In genomic region chr16:91746101-91746950, GRCm38 (mm10) we compare ENCODE assay signal across 8 mouse cellular contexts. TPM values are rescaled to one million over a fixed set of nuclear protein-coding genes. Genes with fewer than 3 reads are reported as not detected.
DNase-seq lines count a peak whose midpoint lies in the region; ATAC-seq lines count a peak whose summit lies in the region.

No protein-coding gene starts in this region.

- 0 out of 2 replicates have a peak, but pooled peaks have one; percentile 37 for ATAC-seq in cerebellum, adult (ENCODE audit: insufficient number of reproducible peaks, low FRiP score, low TSS enrichment)
- ATAC-seq in lung, embryonic 16.5 days (ENCODE audit: low read depth) = peak; percentile 78; the same call in 1 of the 2 replicates
- peak; percentile 92 for ATAC-seq in embryonic facial prominence, embryonic 14.5 days (ENCODE audit: low read depth)
- ATAC-seq in neural tube, embryonic 15.5 days (ENCODE audit: low FRiP score) = no peak

- WGBS in lung, embryonic 16.5 days = 44% methylated on average over 14 of the region's 14 CpGs
- 8% methylated on average over 14 of the region's 14 CpGs for WGBS in embryonic facial prominence, embryonic 14.5 days
- WGBS in neural tube, embryonic 15.5 days = 50% methylated on average over 14 of the region's 14 CpGs

- no peaks in the 10 kb centered on the region for H3K36me3 ChIP-seq in lung, embryonic 16.5 days (ENCODE audit: control insufficient read depth, insufficient read depth, low read length)
- no peaks in the 10 kb centered on the region for H3K36me3 ChIP-seq in embryonic facial prominence, embryonic 14.5 days (ENCODE audit: control insufficient read depth, insufficient read depth, low read length)
- no peaks in the 10 kb centered on the region for H3K36me3 ChIP-seq in neural tube, embryonic 15.5 days

- H3K9me3 ChIP-seq in lung, embryonic 16.5 days (ENCODE audit: control insufficient read depth, low read length) = no peaks in the 10 kb centered on the region
- no peaks in the 10 kb centered on the region for H3K9me3 ChIP-seq in embryonic facial prominence, embryonic 14.5 days (ENCODE audit: control insufficient read depth, low read length)
- no peaks in the 10 kb centered on the region for H3K9me3 ChIP-seq in neural tube, embryonic 15.5 days (replicated peaks)

- H3K4me2 ChIP-seq in lung, embryonic 16.5 days (ENCODE audit: low read depth, low read length) = no peak overlapping the region
- peak overlapping the region; percentile 36 for H3K4me2 ChIP-seq in embryonic facial prominence, embryonic 14.5 days (ENCODE audit: low read depth, low read length)
- no peak overlapping the region for H3K4me2 ChIP-seq in neural tube, embryonic 15.5 days

- no peak overlapping the region for H3K4me3 ChIP-seq in lung, embryonic 16.5 days (ENCODE audit: low read length)
- H3K4me3 ChIP-seq in embryonic facial prominence, embryonic 14.5 days (ENCODE audit: low read depth, low read length) = no peak overlapping the region
- H3K4me3 ChIP-seq in neural tube, embryonic 15.5 days (replicated peaks) = no peak overlapping the region

- H3K4me1 ChIP-seq in lung, embryonic 16.5 days (replicated peaks; ENCODE audit: control insufficient read depth, insufficient read depth, low read length) = peaks cover 12% of the 10 kb centered on the region
- peaks cover 15% of the 10 kb centered on the region for H3K4me1 ChIP-seq in embryonic facial prominence, embryonic 14.5 days (ENCODE audit: control insufficient read depth, insufficient read depth, low read length)
- peaks cover 27% of the 10 kb centered on the region for H3K4me1 ChIP-seq in neural tube, embryonic 15.5 days

- no peak for DNase-seq in cerebellum, postnatal 4 days (ENCODE audit: low spot score in 2 of 2)
- DNase-seq in lung, postnatal 25 days (ENCODE audit: low spot score) = no peak
- DNase-seq in embryonic facial prominence, embryonic 14.5 days (ENCODE audit: low spot score) = peak; percentile 92
- peak; percentile 38 to 56 for DNase-seq in layer of hippocampus, postnatal 36 days
- DNase-seq in urinary bladder, adult 18-20 months (ENCODE audit: low spot score in 2 of 2) = no peak

- H3K9ac ChIP-seq in lung, embryonic 16.5 days (ENCODE audit: low read length) = no peak overlapping the region
- H3K9ac ChIP-seq in embryonic facial prominence, embryonic 14.5 days (ENCODE audit: low read depth, low read length) = no peak overlapping the region
- H3K9ac ChIP-seq in neural tube, embryonic 15.5 days (replicated peaks) = no peak overlapping the region

- H3K27me3 ChIP-seq in lung, embryonic 16.5 days (ENCODE audit: control insufficient read depth, insufficient read depth, low read depth, low read length) = no peaks in the 10 kb centered on the region
- H3K27me3 ChIP-seq in embryonic facial prominence, embryonic 14.5 days (replicated peaks; ENCODE audit: control insufficient read depth, insufficient read depth, low read length) = no peaks in the 10 kb centered on the region
- no peaks in the 10 kb centered on the region for H3K27me3 ChIP-seq in neural tube, embryonic 15.5 days (replicated peaks)

- no peak overlapping the region for H3K27ac ChIP-seq in lung, embryonic 16.5 days (ENCODE audit: low read length)
- peak overlapping the region; percentile 67; the same call in 1 of the 2 replicates for H3K27ac ChIP-seq in embryonic facial prominence, embryonic 14.5 days (replicated peaks; ENCODE audit: low read depth, low read length)
- peak overlapping the region; percentile 28 for H3K27ac ChIP-seq in neural tube, embryonic 15.5 days (replicated peaks)

RNA-seq across cellular contexts. Expression of gene Itsn1, which starts 17.2 kb away (rescaled TPM):
- 17.8 and 18.0 TPM in 2 replicates for polyA plus RNA-seq in lung, embryonic 16.5 days (2015; fragmentation: Nextera tagmentation; extraction: Ambion mirVana)
- polyA plus RNA-seq in embryonic facial prominence, embryonic 14.5 days (2014; fragmentation: Nextera tagmentation; extraction: Ambion mirVana) = 28.1 and 30.1 TPM in 2 replicates
- 100 to 1,000 TPM; 158 to 175 TPM for total RNA-seq in layer of hippocampus, postnatal 36 days (2021)
- polyA plus RNA-seq in neural tube, embryonic 15.5 days (2015; fragmentation: Nextera tagmentation; extraction: Ambion mirVana) = 44.5 and 48.6 TPM in 2 replicates

RNA-seq across cellular contexts. Expression of gene Cryzl1, which starts 17.6 kb away (rescaled TPM):
- polyA plus RNA-seq in lung, embryonic 16.5 days (2015; fragmentation: Nextera tagmentation; extraction: Ambion mirVana) = 74.2 and 75.1 TPM in 2 replicates
- 61.6 and 61.8 TPM in 2 replicates for polyA plus RNA-seq in embryonic facial prominence, embryonic 14.5 days (2014; fragmentation: Nextera tagmentation; extraction: Ambion mirVana)
- total RNA-seq in layer of hippocampus, postnatal 36 days (2021) = 100 to 1,000 TPM; 106 to 108 TPM
- polyA plus RNA-seq in neural tube, embryonic 15.5 days (2015; fragmentation: Nextera tagmentation; extraction: Ambion mirVana) = 98.8 and 113 TPM in 2 replicates

RNA-seq across cellular contexts. Expression of gene Donson, which starts 57.8 kb away (rescaled TPM):
- 20.8 and 22.2 TPM in 2 replicates for polyA plus RNA-seq in lung, embryonic 16.5 days (2015; fragmentation: Nextera tagmentation; extraction: Ambion mirVana)
- 17.8 and 21.7 TPM in 2 replicates for polyA plus RNA-seq in embryonic facial prominence, embryonic 14.5 days (2014; fragmentation: Nextera tagmentation; extraction: Ambion mirVana)
- 10 to 100 TPM; 22.2 to 27.2 TPM for total RNA-seq in layer of hippocampus, postnatal 36 days (2021)
- 19.4 and 21.7 TPM in 2 replicates for polyA plus RNA-seq in neural tube, embryonic 15.5 days (2015; fragmentation: Nextera tagmentation; extraction: Ambion mirVana)

Comparison
In these comparisons a context has a peak if more than half of its experiments do, and no peak if none do; other contexts are left out.
1. DNase-seq: peak in embryonic facial prominence, embryonic 14.5 days (single experiment) and layer of hippocampus, postnatal 36 days (2 of 2); none in cerebellum, postnatal 4 days (0 of 2), lung, postnatal 25 days (single experiment) and urinary bladder, adult 18-20 months (0 of 2).